Mouse (Mus musculus) neural tube, embryonic 13.5 days (tissue): ENCODE data around the gene Qprt. TPM values are rescaled to one million over a fixed set of nuclear protein-coding genes. Genes with fewer than 3 reads are reported as not detected.

Experiments used
- ATAC-seq: fragments of 200-750 bp; cut with Nextera tagmentation; 2 replicates; pipeline ENCODE4 v1.8.0; 2017; ENCODE audit warnings: low read depth, mild to moderate bottlenecking, moderate TSS enrichment, moderate library complexity
- H3K27ac ChIP-seq: fragments of 300-500 bp; sonication (generic); replicated peaks from 2 replicates; pipeline ENCODE4 v1.5.1; 2015; ENCODE audit warnings: moderate library complexity, mild to moderate bottlenecking, inconsistent platforms
- H3K27me3 ChIP-seq: fragments of 300-500 bp; sonication (generic); 2 replicates; pipeline ENCODE4 v1.6.1; 2015; ENCODE audit warnings: mild to moderate bottlenecking, inconsistent platforms
- H3K36me3 ChIP-seq: fragments of 300-500 bp; sonication (generic); 2 replicates; pipeline ENCODE4 v1.6.1; 2015; ENCODE audit warnings: mild to moderate bottlenecking, inconsistent platforms
- H3K4me1 ChIP-seq: fragments of 300-500 bp; sonication (generic); replicated peaks from 2 replicates; pipeline ENCODE4 v1.6.1; 2015; ENCODE audit warnings: inconsistent platforms
- H3K4me2 ChIP-seq: fragments of 300-500 bp; sonication (generic); 2 replicates; pipeline ENCODE4 v1.6.1; 2015; ENCODE audit warnings: inconsistent platforms, mild to moderate bottlenecking, moderate library complexity
- H3K4me3 ChIP-seq: fragments of 300-500 bp; sonication (generic); 2 replicates; pipeline ENCODE4 v1.5.1; 2015; ENCODE audit warnings: mild to moderate bottlenecking, inconsistent platforms
- H3K9ac ChIP-seq: fragments of 300-500 bp; sonication (generic); 2 replicates; pipeline ENCODE4 v1.6.1; 2015; ENCODE audit warnings: moderate library complexity, mild to moderate bottlenecking, inconsistent platforms
- H3K9me3 ChIP-seq: fragments of 300-500 bp; sonication (generic); 2 replicates; pipeline ENCODE4 v1.6.1; 2016; ENCODE audit warnings: inconsistent platforms
- whole genome bisulfite sequencing: fragments of 180-500 bp; shearing (Covaris S2); methylation state at CpG from one replicate; pipeline ENCODE4 v1.1.7; 2015; 5-methylcytosine and 5-hydroxymethylcytosine counted together
- polyA plus RNA-seq: library from polyadenylated mRNA; unstranded; fragments of >200 nt; fragmentation: Nextera tagmentation; extraction: Ambion mirVana; gene quantifications from 2 replicates; pipeline ENCODE4 v1.2.1, GENCODE M21; 2015

The Qprt gene
- polyA plus RNA-seq, 1 experiment from 2014 or later = 0.63 TPM

DNA sequence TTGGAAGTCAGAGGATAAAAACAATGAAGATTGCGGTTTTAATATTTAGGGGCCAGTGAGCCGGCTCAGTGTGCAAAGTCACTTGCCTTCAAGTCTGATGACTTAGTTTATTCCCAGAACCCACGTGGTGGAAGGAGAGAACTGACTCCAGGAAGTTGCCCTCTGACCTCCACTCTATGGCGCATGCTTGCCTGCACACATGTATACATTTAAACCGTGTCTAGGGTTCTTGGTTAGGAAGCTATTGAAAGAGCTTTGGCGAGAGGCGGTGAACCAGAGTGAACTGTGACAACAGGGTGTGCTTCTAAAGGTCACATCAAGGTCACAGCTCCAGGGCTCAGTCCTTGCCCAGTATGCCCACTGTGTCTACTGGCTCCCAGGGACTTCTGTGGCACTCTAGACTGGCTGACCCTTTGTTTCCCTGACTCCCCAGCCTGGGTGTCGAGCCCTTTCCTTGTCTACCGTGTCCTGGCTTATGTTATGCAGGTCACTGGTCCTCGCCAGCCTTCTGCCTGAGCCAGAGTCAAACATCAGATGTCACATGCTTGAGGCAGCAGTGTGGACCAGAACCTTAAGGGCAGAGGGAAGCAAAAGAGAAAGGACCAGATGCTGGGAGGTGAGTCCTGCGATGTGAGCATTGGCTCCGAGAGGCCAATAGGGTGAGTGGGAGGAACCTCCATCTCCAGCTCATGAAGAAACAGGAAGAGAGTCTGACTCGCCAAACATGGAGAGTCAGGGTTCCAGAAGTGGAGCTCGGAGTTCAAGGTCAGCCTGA lies 3.2 kb downstream of the Qprt start:
- no peak overlapping the region for H3K27ac ChIP-seq
- WGBS = 48% methylated on average over 14 of the region's 14 CpGs
- no peak for ATAC-seq
- H3K4me1 ChIP-seq = peaks cover 17% of the 10 kb centered on the region
- H3K36me3 ChIP-seq = no peaks in the 10 kb centered on the region
- H3K4me3 ChIP-seq = no peak overlapping the region
- peaks cover 28% of the 10 kb centered on the region for H3K27me3 ChIP-seq
- H3K9ac ChIP-seq = no peak overlapping the region
- H3K4me2 ChIP-seq = no peak overlapping the region
- no peaks in the 10 kb centered on the region for H3K9me3 ChIP-seq

DNA sequence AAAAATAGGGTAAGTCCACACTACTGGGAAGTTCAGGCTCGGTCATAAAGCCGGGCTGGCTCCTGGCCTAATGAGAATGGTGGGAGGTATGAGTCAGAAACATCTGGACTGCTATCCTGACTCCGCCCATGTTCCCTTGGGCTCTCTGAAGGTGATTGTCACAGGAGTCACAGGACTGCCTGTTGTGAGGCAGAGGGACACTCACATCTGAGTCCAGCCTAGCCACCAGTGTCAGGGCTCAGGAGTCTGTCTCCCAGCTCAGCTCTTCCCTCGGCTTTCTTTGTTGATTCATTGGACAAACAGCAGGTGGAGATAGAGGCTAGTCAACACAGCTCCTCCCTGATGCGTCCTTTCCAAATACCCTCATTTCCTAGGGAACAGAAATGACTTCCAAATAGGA lies 4.1 kb downstream of the Qprt start:
- Histone ChIP-seq H3K27ac (no peak overlapping the region), H3K4me3 (no peak overlapping the region), H3K4me2 (no peak overlapping the region), H3K4me1 (peaks cover 17% of the 10 kb centered on the region), H3K9me3 (no peaks in the 10 kb centered on the region), H3K27me3 (peaks cover 28% of the 10 kb centered on the region), H3K36me3 (no peaks in the 10 kb centered on the region), H3K9ac (no peak overlapping the region)
- 42% methylated on average over 5 of the region's 5 CpGs for WGBS
- ATAC-seq = no peak

DNA sequence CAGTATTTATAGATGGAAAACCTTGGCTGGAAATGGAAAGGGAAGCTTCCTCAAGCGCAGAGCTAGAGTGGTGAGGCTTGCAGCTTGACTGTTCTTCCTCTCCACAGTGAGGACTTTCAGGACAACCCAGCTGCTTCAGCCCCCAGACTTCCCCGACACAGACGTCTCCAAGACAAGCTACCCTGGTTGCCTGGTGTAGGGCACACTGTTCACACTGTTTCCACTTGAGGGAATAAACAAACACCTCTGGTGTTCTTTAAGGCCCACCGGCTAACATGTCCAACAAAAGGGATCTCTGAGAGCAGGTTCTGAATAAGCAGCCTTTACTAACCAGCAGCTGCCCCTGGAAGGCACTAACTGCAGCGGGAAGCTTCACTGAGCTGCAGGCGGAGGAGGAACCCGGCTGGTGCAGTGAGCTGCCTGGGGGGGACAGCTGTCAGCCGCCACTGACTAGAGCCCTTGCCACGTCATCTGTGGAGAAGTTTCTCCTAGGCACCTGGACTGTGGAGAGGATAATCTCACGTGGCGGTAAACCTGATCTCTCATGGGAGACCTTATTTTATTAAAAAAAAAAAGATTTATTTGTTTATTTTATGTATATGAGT lies 5.6 kb downstream of the Qprt start:
- peaks cover 14% of the 10 kb centered on the region for H3K4me1 ChIP-seq
- H3K27me3 ChIP-seq = peaks cover 17% of the 10 kb centered on the region
- H3K27ac ChIP-seq = no peak overlapping the region
- no peaks in the 10 kb centered on the region for H3K9me3 ChIP-seq
- WGBS = 49% methylated on average over 11 of the region's 11 CpGs
- no peaks in the 10 kb centered on the region for H3K36me3 ChIP-seq
- ATAC-seq = no peak
- H3K4me3 ChIP-seq = no peak overlapping the region
- H3K4me2 ChIP-seq = no peak overlapping the region
- H3K9ac ChIP-seq = no peak overlapping the region

DNA sequence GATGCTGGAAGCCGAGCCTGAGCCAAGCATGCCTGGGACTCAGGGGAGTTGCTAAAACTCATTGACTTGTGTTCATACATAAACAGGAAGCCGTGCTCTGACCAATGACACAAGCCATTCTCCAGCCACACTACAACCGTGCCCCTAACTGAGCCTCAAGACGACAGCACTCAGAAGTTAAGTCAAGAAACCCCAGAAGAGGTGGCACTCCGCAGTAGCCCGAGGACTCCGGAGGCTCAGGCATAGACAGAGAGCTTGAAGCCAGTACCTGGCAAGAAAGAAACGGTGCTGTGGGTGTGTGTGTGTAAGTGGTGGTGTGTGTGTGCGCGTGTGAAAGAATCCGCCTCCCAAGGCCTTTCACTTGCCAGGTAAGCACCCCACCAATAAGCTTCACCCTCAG lies 7.1 kb downstream of the Qprt start:
- ATAC-seq = no peak
- Histone ChIP-seq H3K4me2 (no peak overlapping the region), H3K9me3 (no peaks in the 10 kb centered on the region), H3K4me1 (peaks cover 12% of the 10 kb centered on the region), H3K9ac (no peak overlapping the region), H3K4me3 (no peak overlapping the region), H3K27me3 (peaks cover 2% of the 10 kb centered on the region; the same call in 1 of the 2 replicates), H3K36me3 (no peaks in the 10 kb centered on the region), H3K27ac (no peak overlapping the region)
- 88% methylated on average over 11 of the region's 11 CpGs for WGBS

DNA sequence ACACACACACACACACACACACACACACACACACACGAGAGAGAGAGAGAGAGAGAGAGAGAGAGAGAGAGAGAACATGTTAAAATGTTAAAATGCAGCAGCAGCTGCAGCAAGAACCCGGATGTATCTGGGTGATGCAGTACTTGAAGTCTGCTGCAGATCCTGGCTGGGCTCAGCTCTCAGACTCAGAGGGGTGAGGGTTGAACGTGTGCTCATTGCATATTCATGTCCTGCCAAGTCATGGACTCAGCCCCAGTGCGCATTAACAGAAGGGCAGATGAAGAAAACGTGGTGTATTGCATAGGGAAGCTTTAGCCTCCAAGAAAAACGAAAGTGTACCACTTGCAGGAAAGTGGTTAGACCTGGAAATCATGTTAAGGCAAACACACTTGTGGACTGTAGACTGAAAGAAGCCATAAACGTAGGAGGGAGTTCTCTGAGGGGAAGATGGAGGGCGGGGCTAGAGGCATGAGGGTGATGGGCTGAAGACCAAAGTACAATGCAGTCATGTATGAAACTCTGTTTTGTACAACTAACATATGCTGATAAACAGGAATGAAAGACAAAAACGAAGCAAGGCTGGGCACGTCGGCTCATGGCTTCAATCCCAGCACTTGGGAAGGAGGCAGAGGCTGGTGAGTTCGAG lies 8.3 kb downstream of the Qprt start:
- no peak overlapping the region for H3K9ac ChIP-seq
- no peak overlapping the region for H3K4me3 ChIP-seq
- no peaks in the 10 kb centered on the region for H3K36me3 ChIP-seq
- peaks cover 12% of the 10 kb centered on the region for H3K4me1 ChIP-seq
- H3K27ac ChIP-seq = no peak overlapping the region
- 49% methylated on average over 12 of the region's 12 CpGs for WGBS
- H3K4me2 ChIP-seq = no peak overlapping the region
- no peaks in the 10 kb centered on the region for H3K27me3 ChIP-seq
- no peaks in the 10 kb centered on the region for H3K9me3 ChIP-seq
- ATAC-seq = no peak

DNA sequence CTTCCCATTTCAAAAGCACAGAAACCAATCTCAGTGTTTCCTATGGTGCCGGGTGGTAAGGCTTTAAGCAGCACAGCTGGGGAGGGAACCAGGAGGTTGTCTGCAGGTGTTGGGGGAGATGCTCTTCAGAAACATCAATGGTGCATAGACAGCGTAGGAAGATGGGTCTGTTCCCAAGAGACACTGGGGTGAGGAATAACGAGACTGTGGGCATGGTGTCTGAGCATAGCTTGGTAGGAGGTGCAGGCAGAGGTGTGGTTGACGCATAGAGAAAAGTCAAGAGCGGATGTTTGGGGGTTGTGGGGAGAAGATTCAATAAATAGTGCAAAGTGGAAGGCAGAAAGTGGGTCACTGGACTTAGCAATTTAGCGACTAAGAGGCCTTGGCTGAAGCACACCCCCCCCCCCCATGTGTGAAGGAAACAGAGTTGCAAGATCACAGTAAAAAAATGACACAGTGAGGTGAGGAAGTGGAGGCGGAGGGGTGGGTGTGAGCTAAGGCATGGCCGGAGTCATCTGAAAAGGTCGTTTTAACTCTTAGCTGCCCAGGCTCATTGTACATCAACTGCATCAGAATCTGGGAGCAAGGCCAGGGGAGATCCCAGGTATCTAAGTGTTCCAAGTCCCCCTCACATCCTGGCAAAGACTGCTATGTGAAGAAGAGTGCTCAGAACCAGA lies 9.0 kb downstream of the Qprt start:
- ATAC-seq = no peak
- Histone ChIP-seq H3K27me3 (no peaks in the 10 kb centered on the region), H3K9ac (no peak overlapping the region), H3K4me2 (no peak overlapping the region), H3K9me3 (no peaks in the 10 kb centered on the region), H3K4me3 (no peak overlapping the region), H3K4me1 (peaks cover 9% of the 10 kb centered on the region; the same call in 1 of the 2 replicates), H3K27ac (no peak overlapping the region), H3K36me3 (no peaks in the 10 kb centered on the region)
- WGBS = 51% methylated on average over 9 of the region's 9 CpGs

DNA sequence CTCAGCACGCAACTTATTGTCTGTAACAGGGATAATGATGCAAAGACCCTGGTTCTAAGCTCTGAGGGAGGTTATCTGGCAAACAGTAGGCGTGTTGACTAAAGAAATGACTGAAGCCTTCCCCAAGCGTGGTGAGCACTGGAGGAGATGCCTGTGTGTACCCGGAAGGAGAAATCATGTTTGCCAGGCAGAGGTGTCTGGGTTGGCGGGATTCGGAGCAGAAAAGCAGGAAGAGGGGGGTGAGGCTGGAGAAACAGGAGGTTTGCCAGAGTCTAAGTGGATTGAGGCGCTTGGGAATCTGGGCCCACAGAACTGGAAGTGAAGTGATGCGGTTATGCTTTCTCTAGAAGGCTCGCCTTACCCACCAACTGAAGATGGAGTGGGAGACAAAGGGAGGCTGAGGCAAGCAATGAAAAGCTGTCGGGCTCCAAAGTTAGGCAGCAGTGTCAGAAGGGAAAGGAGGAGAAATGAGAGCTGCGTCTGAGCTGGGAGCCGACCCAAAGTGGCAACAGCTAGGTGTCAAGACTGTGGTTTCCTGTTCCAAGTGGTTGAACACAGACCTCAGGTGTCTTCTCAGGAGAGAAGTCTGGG lies 9.7 kb downstream of the Qprt start:
- Histone ChIP-seq H3K9me3 (no peaks in the 10 kb centered on the region), H3K4me2 (no peak overlapping the region), H3K4me3 (no peak overlapping the region), H3K9ac (no peak overlapping the region), H3K27me3 (no peaks in the 10 kb centered on the region), H3K27ac (no peak overlapping the region), H3K4me1 (peaks cover 6% of the 10 kb centered on the region; the same call in 1 of the 2 replicates), H3K36me3 (no peaks in the 10 kb centered on the region)
- ATAC-seq = no peak
- WGBS = 86% methylated on average over 12 of the region's 12 CpGs

DNA sequence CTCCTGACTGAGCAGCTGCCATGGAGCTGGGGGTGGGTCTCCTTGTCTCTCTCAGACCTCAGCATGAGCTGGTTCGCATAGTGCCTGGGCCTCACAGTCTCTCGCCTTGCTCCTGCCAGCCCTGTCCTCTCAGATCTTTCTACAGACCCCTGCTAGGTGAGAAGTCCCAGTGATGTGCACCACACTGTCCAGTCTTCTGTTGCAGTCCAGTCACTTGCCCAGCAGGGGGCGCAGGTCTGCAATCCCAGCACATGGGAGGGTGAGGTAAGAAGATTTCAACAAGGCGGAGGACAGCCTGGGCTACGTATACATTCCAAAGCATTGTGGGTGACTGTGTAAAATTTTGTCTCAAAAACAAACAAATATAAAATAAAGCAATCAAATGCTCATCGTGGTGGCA lies 10.6 kb downstream of the Qprt start:
- no peak overlapping the region for H3K4me2 ChIP-seq
- no peak for ATAC-seq
- WGBS = 46% methylated on average over 6 of the region's 6 CpGs

DNA sequence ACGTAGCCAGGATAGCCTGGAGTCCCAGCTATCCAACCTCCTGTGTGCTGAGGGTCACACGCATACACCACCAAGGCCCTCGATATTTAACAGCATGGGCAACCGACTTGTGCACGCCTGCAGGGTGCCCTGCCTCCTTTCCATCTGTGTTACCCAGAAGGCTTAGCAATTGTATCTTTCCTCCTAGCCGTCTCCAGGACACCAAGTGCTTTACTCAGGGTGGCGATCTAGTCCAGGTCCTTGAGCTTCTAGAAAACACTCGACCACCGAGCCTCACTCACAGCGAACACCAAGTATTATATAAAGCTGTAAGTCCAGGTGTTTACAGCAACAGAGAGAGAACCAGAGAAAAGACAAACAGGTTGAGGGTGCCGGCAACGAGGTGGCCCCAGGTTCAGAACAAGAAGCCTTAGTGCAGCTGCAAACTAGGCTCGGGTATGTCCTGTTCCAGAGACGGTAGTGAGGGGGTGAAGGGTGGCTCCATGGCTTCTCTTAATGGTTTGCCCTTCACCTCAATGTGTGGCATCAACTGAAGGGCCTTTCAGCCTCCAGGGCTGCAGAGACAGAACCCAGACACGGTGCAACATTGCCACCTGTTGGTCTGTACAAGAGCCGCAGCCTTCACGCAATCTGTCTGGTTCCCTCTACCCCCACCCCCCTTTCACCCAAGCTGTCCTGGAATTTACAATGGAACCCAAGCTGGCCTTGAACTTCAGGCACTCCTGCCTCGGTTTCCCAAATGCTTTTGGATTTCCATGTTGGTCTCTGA lies 11.6 kb downstream of the Qprt start:
- peak; percentile 70 for ATAC-seq
- Histone ChIP-seq H3K4me1 (no peaks in the 10 kb centered on the region), H3K27ac (no peak overlapping the region), H3K9me3 (no peaks in the 10 kb centered on the region), H3K9ac (no peak overlapping the region), H3K27me3 (no peaks in the 10 kb centered on the region), H3K4me3 (no peak overlapping the region), H3K36me3 (no peaks in the 10 kb centered on the region), H3K4me2 (no peak overlapping the region)
- 47% methylated on average over 18 of the region's 18 CpGs for WGBS

More for the DNA sequence above, 10.6 kb downstream of the Qprt start:
- H3K9ac ChIP-seq = no peak overlapping the region
- no peak overlapping the region for H3K27ac ChIP-seq
- no peaks in the 10 kb centered on the region for H3K27me3 ChIP-seq
- no peaks in the 10 kb centered on the region for H3K9me3 ChIP-seq
- H3K36me3 ChIP-seq = no peaks in the 10 kb centered on the region
- no peak overlapping the region for H3K4me3 ChIP-seq
- H3K4me1 ChIP-seq = peaks cover 4% of the 10 kb centered on the region; the same call in 1 of the 2 replicates

DNA sequence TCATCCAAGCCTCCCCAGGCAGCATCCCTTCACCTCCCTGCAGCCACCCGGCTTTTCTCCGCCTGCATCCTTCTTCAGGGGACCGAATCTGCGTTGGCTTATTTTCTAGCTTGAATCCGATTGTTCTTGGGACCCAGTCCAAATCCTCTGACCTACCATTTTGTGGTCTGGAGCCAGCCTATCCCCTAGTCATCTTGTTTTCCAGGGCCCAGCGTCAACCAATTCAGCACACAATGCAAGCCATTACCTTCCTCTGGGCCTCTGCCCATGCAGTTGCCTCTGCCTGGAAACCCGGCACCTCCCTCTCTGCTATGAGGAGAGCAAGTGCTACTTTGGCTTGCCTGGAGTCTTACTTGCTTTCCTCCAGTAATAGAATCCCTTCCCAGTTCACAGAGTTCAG lies 16.5 kb downstream of the Qprt start:
- Histone ChIP-seq H3K36me3 (no peaks in the 10 kb centered on the region), H3K9ac (no peak overlapping the region), H3K4me2 (no peak overlapping the region), H3K4me1 (peaks cover 9% of the 10 kb centered on the region), H3K27me3 (no peaks in the 10 kb centered on the region), H3K4me3 (no peak overlapping the region), H3K9me3 (no peaks in the 10 kb centered on the region), H3K27ac (no peak overlapping the region; the same call in 1 of the 2 replicates)
- ATAC-seq = no peak
- 70% methylated on average over 7 of the region's 7 CpGs for WGBS

DNA sequence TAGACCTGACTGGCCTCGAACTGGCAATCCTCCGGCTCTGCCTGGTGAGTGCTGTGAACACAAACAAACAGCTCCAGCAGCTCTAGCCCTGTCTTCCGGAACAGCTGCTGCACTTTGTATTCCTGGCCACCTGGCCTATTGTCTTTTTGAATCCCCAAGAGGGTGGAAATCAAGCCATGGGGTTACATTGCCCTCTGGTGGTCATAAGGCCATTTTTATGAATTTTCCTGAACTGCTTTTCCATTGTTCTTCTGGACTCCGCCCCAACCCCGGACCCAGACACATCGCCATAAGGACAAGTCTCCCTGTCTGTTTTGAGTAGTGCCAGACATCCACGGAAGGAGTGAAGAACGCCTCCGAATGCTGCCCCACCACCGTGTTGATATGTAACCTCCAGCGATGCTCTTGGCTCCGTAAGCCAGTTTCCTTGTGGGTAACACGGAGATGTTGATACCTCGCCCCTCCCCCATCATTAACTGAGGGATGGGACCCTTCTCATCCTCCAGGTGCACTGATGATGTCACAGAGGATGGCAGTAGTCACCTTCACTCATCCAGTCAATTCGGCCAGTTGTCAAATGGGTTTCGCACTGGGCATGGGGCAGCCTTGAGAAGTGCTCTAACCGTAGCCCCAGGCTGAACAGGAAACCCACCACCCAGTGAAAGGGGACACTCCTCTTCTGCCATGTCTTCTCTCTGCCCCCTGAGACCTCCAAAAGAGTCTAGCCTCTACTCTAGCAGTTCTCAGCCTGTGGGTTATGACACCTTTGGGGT lies 17.3 kb downstream of the Qprt start:
- Histone ChIP-seq H3K27me3 (no peaks in the 10 kb centered on the region), H3K4me2 (peak overlapping the region; percentile 53), H3K4me1 (peaks cover 9% of the 10 kb centered on the region), H3K9me3 (no peaks in the 10 kb centered on the region), H3K4me3 (peak overlapping the region; percentile 30), H3K27ac (peak overlapping the region; percentile 74), H3K9ac (peak overlapping the region; percentile 71), H3K36me3 (no peaks in the 10 kb centered on the region)
- 17% methylated on average over 17 of the region's 17 CpGs for WGBS
- peak; percentile 85 for ATAC-seq
